Mouse (Mus musculus): ENCODE measurements around the gene Sema4d. TPM values are rescaled to one million over a fixed set of nuclear protein-coding genes. Genes with fewer than 3 reads are reported as not detected.
"Not testable (repeated sequence)": the region's sequence is repeated elsewhere in the genome, so short reads cannot be mapped to it uniquely, and the experiment has no call there.

The Sema4d gene
- 9.0 and 9.8 TPM in 2 replicates for polyA plus RNA-seq (2015; fragmentation: Nextera tagmentation; extraction: Ambion mirVana)

DNA sequence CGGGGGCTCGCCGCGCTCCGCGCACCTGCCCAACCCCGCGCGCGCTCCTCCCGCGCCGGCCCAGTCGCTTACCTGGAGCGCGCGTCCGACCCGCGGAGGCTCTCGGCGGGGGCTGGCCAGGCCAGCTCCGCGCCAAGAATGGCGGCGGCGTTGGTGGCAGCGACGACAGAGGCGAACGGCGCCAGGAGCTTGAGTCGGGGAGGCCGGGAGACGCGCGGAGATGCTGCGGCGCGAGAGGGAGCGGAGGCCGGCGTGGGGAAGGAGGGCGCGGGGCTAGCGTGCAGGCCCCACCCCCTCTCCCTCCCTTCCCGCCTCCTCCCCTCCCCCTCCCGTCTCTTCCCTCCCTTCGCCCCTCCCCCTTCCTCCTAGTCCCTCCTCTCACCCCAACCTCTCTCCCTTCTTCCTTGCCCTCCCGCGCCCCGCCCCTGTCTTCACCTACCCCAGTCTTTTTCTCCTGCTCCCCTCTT lies at the start of gene Sema4d:
Gene Sema4d (minus strand): TSS at position 323 of the 467 bp plus-strand sequence.
- WGBS: under 1% methylated on average over 22 of the region's 52 CpGs
- Histone ChIP-seq H3K4me1 (replicated peaks; ENCODE audit: control insufficient read depth, insufficient read depth, low read length) (peaks cover 19% of the 10 kb centered on the region), H3K36me3 (ENCODE audit: control insufficient read depth, insufficient read depth, low read length) (no peaks in the 10 kb centered on the region), H3K27ac (ENCODE audit: low read length) (peak within 1 kb of the TSS; percentile 38; the same call in 1 of the 2 replicates), H3K9ac (ENCODE audit: low read length) (peak within 1 kb of the TSS; percentile 76), H3K4me2 (ENCODE audit: low read depth, low read length) (peak within 1 kb of the TSS; percentile 93), H3K9me3 (ENCODE audit: control insufficient read depth, low read length) (no peaks in the 10 kb centered on the region), H3K4me3 (ENCODE audit: low read length) (peak within 1 kb of the TSS; percentile 72), H3K27me3 (ENCODE audit: control insufficient read depth, insufficient read depth, low read depth, low read length) (no peaks in the 10 kb centered on the region)
- peak; percentile 79 for ATAC-seq (ENCODE audit: low read depth)

DNA sequence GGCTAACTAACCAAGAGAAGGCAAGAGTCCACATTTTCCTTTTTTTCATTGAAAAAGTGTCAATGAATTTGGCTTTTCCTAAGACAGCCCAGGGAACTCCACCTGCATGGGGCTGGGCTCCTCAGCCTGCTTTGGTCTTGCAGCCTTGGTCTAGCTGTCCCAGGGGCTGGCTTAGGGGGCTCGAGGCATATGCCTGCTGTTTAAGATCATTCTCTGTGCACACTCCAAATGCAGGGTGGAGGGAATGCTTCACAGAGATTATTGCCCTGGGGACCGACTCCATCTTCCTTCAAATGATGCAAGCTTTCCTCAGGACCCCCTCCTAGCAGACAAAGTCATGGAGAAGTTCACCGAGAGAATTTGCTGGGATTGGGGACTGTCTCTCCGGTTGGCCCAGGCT lies 49.8 kb upstream of the Sema4d start:
- Histone ChIP-seq H3K9ac (ENCODE audit: low read length) (no peak overlapping the region), H3K4me2 (ENCODE audit: low read depth, low read length) (no peak overlapping the region), H3K4me1 (replicated peaks; ENCODE audit: control insufficient read depth, insufficient read depth, low read length) (peaks cover 14% of the 10 kb centered on the region; the same call in 1 of the 2 replicates), H3K36me3 (ENCODE audit: control insufficient read depth, insufficient read depth, low read length) (no peaks in the 10 kb centered on the region), H3K27ac (ENCODE audit: low read length) (no peak overlapping the region), H3K4me3 (ENCODE audit: low read length) (no peak overlapping the region), H3K27me3 (ENCODE audit: control insufficient read depth, insufficient read depth, low read depth, low read length) (peaks cover 9% of the 10 kb centered on the region; the same call in 1 of the 2 replicates), H3K9me3 (ENCODE audit: control insufficient read depth, low read length) (no peaks in the 10 kb centered on the region)
- ATAC-seq (ENCODE audit: low read depth): no peak
- WGBS: 67% methylated on average over 4 of the region's 4 CpGs

DNA sequence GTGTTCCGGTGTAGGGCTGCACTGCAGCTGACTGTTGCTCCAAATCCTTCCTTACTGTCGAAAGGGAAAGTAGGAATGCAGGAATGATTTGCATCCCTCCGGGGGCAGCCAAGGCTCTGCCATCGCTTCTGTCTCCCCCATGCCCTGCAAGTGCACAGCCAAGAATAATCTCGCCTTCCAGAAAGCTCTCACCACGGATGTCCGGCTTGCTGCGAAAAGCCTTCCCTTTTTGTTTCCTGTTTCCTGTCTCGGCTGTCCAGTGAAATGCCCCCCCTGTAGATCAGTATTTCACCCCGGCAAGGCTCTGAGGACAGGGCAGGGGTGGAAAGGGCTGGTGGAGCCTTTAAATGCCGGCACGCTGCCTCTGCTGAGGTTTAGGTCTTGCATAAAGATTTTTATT lies 49.2 kb upstream of the Sema4d start:
- Histone ChIP-seq H3K36me3 (ENCODE audit: control insufficient read depth, insufficient read depth, low read length) (no peaks in the 10 kb centered on the region), H3K4me2 (ENCODE audit: low read depth, low read length) (peak overlapping the region; percentile 40), H3K4me3 (ENCODE audit: low read length) (peak overlapping the region; percentile 13; the same call in 1 of the 2 replicates), H3K4me1 (replicated peaks; ENCODE audit: control insufficient read depth, insufficient read depth, low read length) (peaks cover 14% of the 10 kb centered on the region; the same call in 1 of the 2 replicates), H3K9ac (ENCODE audit: low read length) (no peak overlapping the region; the same call in 1 of the 2 replicates), H3K27me3 (ENCODE audit: control insufficient read depth, insufficient read depth, low read depth, low read length) (peaks cover 9% of the 10 kb centered on the region; the same call in 1 of the 2 replicates), H3K27ac (ENCODE audit: low read length) (no peak overlapping the region), H3K9me3 (ENCODE audit: control insufficient read depth, low read length) (no peaks in the 10 kb centered on the region)
- WGBS: 19% methylated on average over 12 of the region's 12 CpGs
- ATAC-seq (ENCODE audit: low read depth): no peak

DNA sequence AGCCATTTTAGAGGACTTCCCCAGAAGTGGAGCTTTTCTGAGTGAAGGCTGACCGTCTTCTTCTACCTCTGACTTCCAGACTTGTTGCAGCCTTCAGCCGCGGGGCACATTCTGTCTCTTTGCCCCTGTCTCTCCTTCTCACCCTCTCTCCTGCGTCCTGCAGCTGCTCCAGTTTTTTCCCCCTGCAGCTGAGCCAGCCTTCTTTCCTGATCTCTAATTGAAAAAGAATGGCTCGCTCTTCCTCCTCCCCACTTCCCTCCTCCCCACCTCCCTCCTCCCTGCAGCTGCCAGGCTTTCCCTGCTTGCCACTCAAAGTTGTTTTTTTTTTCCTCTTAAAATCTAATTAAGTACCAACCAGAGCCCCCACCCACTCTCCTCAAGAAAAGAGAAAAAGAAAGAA lies 48.6 kb upstream of the Sema4d start:
- WGBS: 22% methylated on average over 5 of the region's 5 CpGs
- Histone ChIP-seq H3K36me3 (ENCODE audit: control insufficient read depth, insufficient read depth, low read length) (no peaks in the 10 kb centered on the region), H3K4me3 (ENCODE audit: low read length) (no peak overlapping the region), H3K27ac (ENCODE audit: low read length) (no peak overlapping the region), H3K4me2 (ENCODE audit: low read depth, low read length) (peak overlapping the region; percentile 40), H3K9me3 (ENCODE audit: control insufficient read depth, low read length) (no peaks in the 10 kb centered on the region), H3K27me3 (ENCODE audit: control insufficient read depth, insufficient read depth, low read depth, low read length) (peaks cover 9% of the 10 kb centered on the region; the same call in 1 of the 2 replicates), H3K4me1 (replicated peaks; ENCODE audit: control insufficient read depth, insufficient read depth, low read length) (peaks cover 14% of the 10 kb centered on the region; the same call in 1 of the 2 replicates), H3K9ac (ENCODE audit: low read length) (0 out of 2 replicates have a peak overlapping the region, but pooled peaks have one; percentile 22)
- no peak for ATAC-seq (ENCODE audit: low read depth)

DNA sequence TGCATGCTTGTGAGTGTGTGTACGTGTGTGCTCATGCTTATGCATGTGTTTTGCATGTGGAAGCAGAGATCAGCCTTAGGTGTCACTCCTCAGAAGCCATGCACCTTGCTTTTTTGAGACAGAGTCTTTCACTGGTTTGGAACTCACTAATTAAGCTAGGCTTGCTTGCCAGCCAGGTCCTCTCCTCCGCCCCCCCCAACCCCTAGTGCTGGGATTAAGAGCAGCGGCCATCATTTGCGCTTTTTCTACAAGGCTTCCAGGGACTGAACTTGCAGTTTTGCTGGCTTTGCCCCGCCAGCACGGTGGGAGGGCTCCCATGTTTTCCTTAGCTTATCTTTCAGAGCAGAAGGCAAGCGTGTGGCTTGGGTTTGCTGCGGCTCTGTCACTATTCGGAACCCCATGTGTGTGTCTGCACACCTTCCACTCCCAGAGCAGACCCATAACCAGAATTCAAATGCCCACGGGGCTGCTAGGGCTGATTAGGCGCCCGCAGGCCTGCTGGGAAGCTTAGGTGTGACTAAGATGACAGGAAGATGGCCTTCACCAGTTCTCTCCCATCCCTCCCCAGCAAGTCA lies 48.1 kb upstream of the Sema4d start:
- no peak for ATAC-seq (ENCODE audit: low read depth)
- no peak overlapping the region for H3K4me2 ChIP-seq (ENCODE audit: low read depth, low read length)
- H3K4me1 ChIP-seq (replicated peaks; ENCODE audit: control insufficient read depth, insufficient read depth, low read length): peaks cover 14% of the 10 kb centered on the region; the same call in 1 of the 2 replicates

DNA sequence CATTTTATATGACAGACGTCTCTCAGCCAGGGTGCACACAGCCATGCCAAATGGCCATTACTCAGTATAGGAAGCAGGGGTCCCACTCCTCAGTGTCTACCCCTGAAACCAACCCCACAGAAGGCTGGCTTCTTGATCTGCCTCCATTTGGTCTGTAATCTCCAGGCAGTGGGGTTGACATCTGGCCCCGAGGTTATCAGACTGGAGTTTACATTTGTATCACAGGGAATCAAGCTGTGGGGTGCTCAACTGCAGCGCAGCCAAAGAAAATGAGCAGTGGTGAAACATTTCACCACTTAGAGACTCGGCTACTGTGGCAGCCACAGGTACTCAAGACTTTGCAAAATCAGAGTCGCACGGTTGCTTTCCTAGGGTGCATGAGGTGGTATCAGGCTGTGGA lies 47.2 kb upstream of the Sema4d start:
- Histone ChIP-seq H3K27me3 (ENCODE audit: control insufficient read depth, insufficient read depth, low read depth, low read length) (peaks cover 9% of the 10 kb centered on the region; the same call in 1 of the 2 replicates), H3K36me3 (ENCODE audit: control insufficient read depth, insufficient read depth, low read length) (no peaks in the 10 kb centered on the region), H3K4me1 (replicated peaks; ENCODE audit: control insufficient read depth, insufficient read depth, low read length) (peaks cover 14% of the 10 kb centered on the region; the same call in 1 of the 2 replicates), H3K9ac (ENCODE audit: low read length) (no peak overlapping the region), H3K9me3 (ENCODE audit: control insufficient read depth, low read length) (no peaks in the 10 kb centered on the region), H3K27ac (ENCODE audit: low read length) (no peak overlapping the region), H3K4me2 (ENCODE audit: low read depth, low read length) (no peak overlapping the region), H3K4me3 (ENCODE audit: low read length) (no peak overlapping the region)
- WGBS: 34% methylated on average over 6 of the region's 6 CpGs
- ATAC-seq (ENCODE audit: low read depth): no peak

More for the DNA sequence above, 48.1 kb upstream of the Sema4d start:
- Histone ChIP-seq H3K27me3 (ENCODE audit: control insufficient read depth, insufficient read depth, low read depth, low read length) (peaks cover 9% of the 10 kb centered on the region; the same call in 1 of the 2 replicates), H3K9me3 (ENCODE audit: control insufficient read depth, low read length) (no peaks in the 10 kb centered on the region), H3K27ac (ENCODE audit: low read length) (no peak overlapping the region), H3K36me3 (ENCODE audit: control insufficient read depth, insufficient read depth, low read length) (no peaks in the 10 kb centered on the region), H3K4me3 (ENCODE audit: low read length) (no peak overlapping the region), H3K9ac (ENCODE audit: low read length) (no peak overlapping the region; the same call in 1 of the 2 replicates)
- WGBS: 28% methylated on average over 12 of the region's 12 CpGs

DNA sequence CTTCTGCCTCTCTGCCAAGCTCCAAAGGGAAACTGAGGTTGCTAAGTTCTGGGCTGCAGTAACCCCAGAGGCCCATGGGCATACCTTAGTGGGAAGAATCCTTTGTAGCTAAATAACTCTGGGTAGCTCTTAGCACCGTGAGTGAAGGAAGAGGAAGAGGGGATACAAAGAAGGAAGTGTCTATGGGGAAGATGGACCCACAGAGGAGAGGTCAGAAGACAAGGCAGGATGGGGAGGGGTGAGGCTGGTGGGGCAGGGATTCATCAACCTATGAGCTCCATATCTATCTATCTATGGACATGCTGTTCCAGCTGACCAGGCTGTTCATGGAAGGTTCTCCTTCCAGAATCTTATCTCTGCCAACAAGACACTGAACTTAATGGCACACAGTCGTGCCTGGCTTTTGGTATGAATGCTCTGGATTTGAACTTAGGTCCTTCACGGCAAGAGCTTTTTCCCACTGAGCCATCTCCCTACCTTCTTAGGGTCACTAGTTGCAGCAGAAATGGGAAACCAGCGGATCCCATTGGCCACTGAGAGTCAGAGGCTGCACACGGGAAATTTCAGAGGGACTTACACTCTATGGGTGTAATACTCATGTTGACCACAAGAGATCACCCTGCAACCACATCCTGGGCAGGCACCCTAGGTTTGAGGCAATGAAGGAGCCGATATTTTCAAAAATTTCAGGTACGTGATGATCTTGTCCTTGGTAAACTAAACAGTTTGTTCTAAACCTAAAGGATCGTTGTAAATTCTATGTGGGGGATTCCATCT lies 45.9 kb upstream of the Sema4d start:
- Histone ChIP-seq H3K27me3 (ENCODE audit: control insufficient read depth, insufficient read depth, low read depth, low read length) (peaks cover 9% of the 10 kb centered on the region; the same call in 1 of the 2 replicates), H3K9ac (ENCODE audit: low read length) (no peak overlapping the region), H3K4me2 (ENCODE audit: low read depth, low read length) (no peak overlapping the region), H3K9me3 (ENCODE audit: control insufficient read depth, low read length) (no peaks in the 10 kb centered on the region), H3K27ac (ENCODE audit: low read length) (no peak overlapping the region), H3K4me3 (ENCODE audit: low read length) (no peak overlapping the region), H3K4me1 (replicated peaks; ENCODE audit: control insufficient read depth, insufficient read depth, low read length) (peaks cover 12% of the 10 kb centered on the region; the same call in 1 of the 2 replicates), H3K36me3 (ENCODE audit: control insufficient read depth, insufficient read depth, low read length) (no peaks in the 10 kb centered on the region)
- WGBS: 15% methylated on average over 8 of the region's 8 CpGs
- peak; percentile 52; the same call in 1 of the 2 replicates for ATAC-seq (ENCODE audit: low read depth)

DNA sequence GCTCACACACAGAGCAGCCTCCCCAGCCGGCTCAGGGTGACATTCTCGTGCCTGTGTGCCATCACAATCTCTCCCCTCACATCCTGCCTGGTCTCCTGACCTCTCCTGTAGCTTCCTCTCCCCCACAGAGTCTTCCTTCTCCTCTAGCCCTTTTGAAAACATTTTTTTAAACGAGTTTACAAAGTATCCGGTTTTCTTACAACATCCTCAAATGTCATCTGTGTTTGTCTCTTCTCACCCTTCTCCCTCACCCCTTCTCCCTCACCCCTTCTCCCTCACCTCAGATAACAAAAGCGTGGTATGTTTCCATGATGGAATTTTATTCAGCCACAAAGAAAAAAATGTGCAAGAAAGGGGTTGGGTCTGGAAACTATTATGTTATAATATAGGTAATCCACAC lies 43.9 kb upstream of the Sema4d start:
- no peaks in the 10 kb centered on the region for H3K9me3 ChIP-seq (ENCODE audit: control insufficient read depth, low read length)
- H3K27me3 ChIP-seq (ENCODE audit: control insufficient read depth, insufficient read depth, low read depth, low read length): peaks cover 9% of the 10 kb centered on the region; the same call in 1 of the 2 replicates
- H3K9ac ChIP-seq (ENCODE audit: low read length): no peak overlapping the region
- no peak overlapping the region for H3K27ac ChIP-seq (ENCODE audit: low read length)
- no peaks in the 10 kb centered on the region for H3K36me3 ChIP-seq (ENCODE audit: control insufficient read depth, insufficient read depth, low read length)
- no peak for ATAC-seq (ENCODE audit: low read depth)
- 5% methylated on average over 5 of the region's 5 CpGs for WGBS
- no peak overlapping the region for H3K4me2 ChIP-seq (ENCODE audit: low read depth, low read length)
- H3K4me3 ChIP-seq (ENCODE audit: low read length): no peak overlapping the region
- H3K4me1 ChIP-seq (replicated peaks; ENCODE audit: control insufficient read depth, insufficient read depth, low read length): peaks cover 6% of the 10 kb centered on the region; the same call in 1 of the 2 replicates

DNA sequence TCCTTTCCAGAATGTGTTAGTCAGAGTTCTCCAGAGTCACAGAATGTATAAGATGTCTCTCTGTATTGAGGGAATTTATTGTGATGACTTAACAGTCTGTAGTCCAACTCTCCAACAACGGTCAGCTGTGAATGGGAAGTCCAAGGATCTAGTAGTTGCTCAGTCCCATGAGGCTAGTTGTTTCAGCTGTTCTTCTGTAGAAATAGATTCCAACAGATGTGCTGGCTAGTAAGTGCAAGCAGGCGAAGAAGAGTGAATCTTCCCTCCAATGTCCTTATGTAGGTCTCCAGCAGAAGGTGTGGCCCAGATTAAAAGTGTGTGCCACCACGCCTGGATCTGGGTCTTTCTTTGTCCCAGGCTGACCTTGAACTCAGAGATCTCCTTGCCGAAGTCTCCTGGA lies 41.7 kb upstream of the Sema4d start:
- not testable (repeated sequence) for H3K4me1 ChIP-seq (replicated peaks; ENCODE audit: control insufficient read depth, insufficient read depth, low read length); ATAC-seq (ENCODE audit: low read depth); H3K4me2 ChIP-seq (ENCODE audit: low read depth, low read length); H3K27me3 ChIP-seq (ENCODE audit: control insufficient read depth, insufficient read depth, low read depth, low read length); H3K9ac ChIP-seq (ENCODE audit: low read length); H3K27ac ChIP-seq (ENCODE audit: low read length); H3K9me3 ChIP-seq (ENCODE audit: control insufficient read depth, low read length); H3K4me3 ChIP-seq (ENCODE audit: low read length); H3K36me3 ChIP-seq (ENCODE audit: control insufficient read depth, insufficient read depth, low read length)
- WGBS: 83% methylated on average over 4 of the region's 4 CpGs
